Comparison of ENCODE assay signal across 10 mouse cellular contexts in genomic region chr6:86064318-86065016, GRCm38 (mm10). TPM values are rescaled to one million over a fixed set of nuclear protein-coding genes. Genes with fewer than 3 reads are reported as not detected.
DNase-seq lines count a peak whose midpoint lies in the region; ATAC-seq and TF ChIP-seq lines count a peak whose summit lies in the region.
"Had no signal": no experiment of that assay in that cellular context is flagged by ENCODE, and none has a peak within 500 bp of the region (broad histone marks: within the 10 kb centered on the region; RNA-seq: fewer than 3 reads in every experiment).

No protein-coding gene starts in this region.

- H3K4me3 ChIP-seq in hindbrain, postnatal 0 days (ENCODE audit: low read length) = no peak overlapping the region
- no peak overlapping the region for H3K4me3 ChIP-seq in midbrain, embryonic 10.5 days

- ATAC-seq in hindbrain, postnatal 0 days = peak; percentile 66
- ATAC-seq: intestine, postnatal 0 days had no signal

- 14% methylated on average over 6 of the region's 6 CpGs for WGBS in hindbrain, postnatal 0 days
- 19% methylated on average over 6 of the region's 6 CpGs for WGBS in midbrain, embryonic 10.5 days

- H3K27ac ChIP-seq in hindbrain, postnatal 0 days = peak overlapping the region; percentile 84
- peak overlapping the region; percentile 79 for H3K27ac ChIP-seq in midbrain, embryonic 10.5 days (replicated peaks)
- H3K27ac ChIP-seq: macrophage had no signal

- no peak overlapping the region for H3K4me2 ChIP-seq in hindbrain, postnatal 0 days (ENCODE audit: low read depth, low read length)

- no peaks in the 10 kb centered on the region for H3K9me3 ChIP-seq in hindbrain, postnatal 0 days (ENCODE audit: low read length)
- no peaks in the 10 kb centered on the region for H3K9me3 ChIP-seq in midbrain, embryonic 10.5 days (replicated peaks)

- peaks cover 29% of the 10 kb centered on the region for H3K4me1 ChIP-seq in hindbrain, postnatal 0 days (ENCODE audit: insufficient read depth, low read length)
- H3K4me1 ChIP-seq in midbrain, embryonic 10.5 days = peaks cover 68% of the 10 kb centered on the region

- no peaks in the 10 kb centered on the region for H3K36me3 ChIP-seq in hindbrain, postnatal 0 days (ENCODE audit: insufficient read depth, low read length)
- no peaks in the 10 kb centered on the region for H3K36me3 ChIP-seq in midbrain, embryonic 10.5 days

- intact Hi-C loops in heart, postnatal 14 days (cut with DNase I) = no loop called here

- H3K9ac ChIP-seq in hindbrain, postnatal 0 days (replicated peaks; ENCODE audit: low read length) = no peak overlapping the region

- no peaks in the 10 kb centered on the region for H3K27me3 ChIP-seq in hindbrain, postnatal 0 days (ENCODE audit: insufficient read depth, low read length)
- H3K27me3 ChIP-seq in midbrain, embryonic 10.5 days (ENCODE audit: low read depth, poor library complexity, severe bottlenecking) = peaks cover 4% of the 10 kb centered on the region; the same call in 1 of the 2 replicates

- DNase-seq in retina, postnatal 1 day = peak; percentile 52
- DNase-seq in retina, embryonic 14.5 days (ENCODE audit: low spot score) = no peak
- peak; percentile 87 for DNase-seq in hindbrain, postnatal 0 days (ENCODE audit: low spot score)
- peak; percentile 49 for DNase-seq in midbrain, embryonic 10.5 days (ENCODE audit: low spot score)
- no peak for DNase-seq in ovary, postnatal 14 days (ENCODE audit: low spot score)
- no peak for DNase-seq in heart, postnatal 14 days
- no peak for DNase-seq in urinary bladder, adult 2 months (ENCODE audit: low spot score)
- DNase-seq in ovary, postnatal 10 days (ENCODE audit: low spot score) = no peak

- TF ChIP-seq CTCF in hindbrain, postnatal 0 days (IDR thresholded peaks at IDR 0.05; ENCODE audit: low read depth) = no peak

RNA-seq across cellular contexts. Expression of gene Add2, which starts 36.0 kb away (rescaled TPM):
- 132 and 149 TPM in 2 replicates for total RNA-seq in hindbrain, postnatal 0 days (2014; rRNA removed)
- 84.6 and 90.0 TPM in 2 replicates for polyA plus RNA-seq in hindbrain, postnatal 0 days (2015; fragmentation: Nextera tagmentation; extraction: Ambion mirVana)
- polyA plus RNA-seq in midbrain, embryonic 10.5 days (2016; fragmentation: Nextera tagmentation; extraction: Ambion mirVana) = 43.3 and 81.8 TPM in 2 replicates
- total RNA-seq in heart, postnatal 14 days (2021) = 1 to 10 TPM in 1 of 2 experiments, under 1 TPM in 1; 0.68 to 1.0 TPM
- 3.4 and 4.8 TPM in 2 replicates for polyA plus RNA-seq in urinary bladder, adult 2 months (2012; rRNA removed)
- polyA plus RNA-seq: macrophage had no signal

RNA-seq across cellular contexts. Expression of gene Figla, which starts 48.5 kb away (rescaled TPM):
- total RNA-seq in hindbrain, postnatal 0 days (2014; rRNA removed) = not detected in 2 replicates
- not detected in 2 replicates for polyA plus RNA-seq in hindbrain, postnatal 0 days (2015; fragmentation: Nextera tagmentation; extraction: Ambion mirVana)
- not detected in 2 replicates for polyA plus RNA-seq in midbrain, embryonic 10.5 days (2016; fragmentation: Nextera tagmentation; extraction: Ambion mirVana)
- not detected for total RNA-seq in heart, postnatal 14 days (2021)
- not detected in 2 replicates for polyA plus RNA-seq in urinary bladder, adult 2 months (2012; rRNA removed)
- polyA plus RNA-seq: intestine, postnatal 0 days; macrophage had no signal

Comparison
In these comparisons a context has a peak if more than half of its experiments do, and no peak if none do; other contexts are left out.
1. DNase-seq: peak in retina, postnatal 1 day (single experiment), hindbrain, postnatal 0 days (single experiment) and midbrain, embryonic 10.5 days (single experiment); none in retina, embryonic 14.5 days (single experiment), ovary, postnatal 14 days (single experiment), heart, postnatal 14 days (0 of 2), urinary bladder, adult 2 months (single experiment) and ovary, postnatal 10 days (single experiment).